Mouse (Mus musculus): ENCODE results near the gene Klk1b9. TPM values are rescaled to one million over a fixed set of nuclear protein-coding genes. Genes with fewer than 3 reads are reported as not detected.

Gene Klk1b9
- total and polyA plus RNA-seq, 3 experiments = not detected

GRCm38 (mm10) chr7:43932337-43932736 is 43.5 kb upstream of the Klk1b9 start:
- no peak for DNase-seq (ENCODE audit: low read depth, low spot score)
- no peaks in the 10 kb centered on the region for H3K9me3 ChIP-seq (replicated peaks; ENCODE audit: insufficient read depth, low read length)
- no peak overlapping the region for H3K4me3 ChIP-seq (ENCODE audit: control insufficient read depth in 1 of 2, insufficient read depth in 1 of 2, low read depth in 2 of 2, low read length in 2 of 2)
- H3K36me3 ChIP-seq (ENCODE audit: control insufficient read depth in 1 of 2, insufficient read depth in 2 of 2, low read length in 2 of 2) = no peaks in the 10 kb centered on the region
- H3K9ac ChIP-seq (ENCODE audit: control insufficient read depth, low read depth, low read length, poor library complexity, severe bottlenecking) = no peak overlapping the region
- TF ChIP-seq USF1 (IDR thresholded peaks at IDR 0.05; ENCODE audit: low read depth, low read length) = no peak
- no peak for TF ChIP-seq RCOR1 (IDR thresholded peaks at IDR 0.05; ENCODE audit: low read depth, low read length)
- no peak for TF ChIP-seq MAZ (IDR thresholded peaks at IDR 0.05; ENCODE audit: low read depth, low read length)
- TF ChIP-seq ELF1 (IDR thresholded peaks at IDR 0.05; ENCODE audit: low read depth, low read length) = no peak
- no peak for TF ChIP-seq POLR2A (IDR thresholded peaks at IDR 0.05; ENCODE audit: control insufficient read depth in 1 of 2, insufficient read depth in 1 of 2, low read depth in 1 of 2, low read length in 2 of 2, poor library complexity in 1 of 2)
- no peak for TF ChIP-seq CTCF (IDR thresholded peaks at IDR 0.05 in 2 of 3, conservative IDR thresholded peaks at IDR 0.05 in 1 of 3; ENCODE audit: control insufficient read depth in 1 of 3, insufficient read depth in 1 of 3, low read depth in 2 of 3, low read length in 3 of 3, poor library complexity in 1 of 3, severe bottlenecking in 1 of 3)
- TF ChIP-seq E2F4 (IDR thresholded peaks at IDR 0.05; ENCODE audit: borderline replicate concordance, low read depth, low read length) = no peak
- no peak for TF ChIP-seq JUND (IDR thresholded peaks at IDR 0.05; ENCODE audit: low read depth, low read length)
- H3K27me3 ChIP-seq (ENCODE audit: control insufficient read depth in 1 of 2, insufficient read depth in 2 of 2, low read length in 2 of 2) = no peaks in the 10 kb centered on the region
- no peaks in the 10 kb centered on the region for H3K79me2 ChIP-seq (ENCODE audit: control insufficient read depth, insufficient read depth, low read length, poor library complexity)
- no peak overlapping the region for H3K27ac ChIP-seq (ENCODE audit: control insufficient read depth, low read depth, low read length)
- H3K4me1 ChIP-seq (ENCODE audit: control insufficient read depth in 1 of 2, insufficient read depth in 2 of 2, low read length in 2 of 2) = no peaks in the 10 kb centered on the region

GRCm38 (mm10) chr7:43933440-43933839 is 42.4 kb upstream of the Klk1b9 start, which contains the start of gene Klk15:
TSS of gene Klk15 (plus strand) at chr7:43933740.
- H3K9ac ChIP-seq (ENCODE audit: control insufficient read depth, low read depth, low read length, poor library complexity, severe bottlenecking) = no peak within 1 kb of the TSS
- DNase-seq (ENCODE audit: low read depth, low spot score) = no peak
- TF ChIP-seq MYC (IDR thresholded peaks at IDR 0.05; ENCODE audit: low read depth, low read length) = no peak
- TF ChIP-seq MAFK (IDR thresholded peaks at IDR 0.05; ENCODE audit: borderline replicate concordance, low read depth, low read length) = no peak
- TF ChIP-seq TCF12 (IDR thresholded peaks at IDR 0.05; ENCODE audit: low read depth, low read length) = no peak
- TF ChIP-seq RAD21 (IDR thresholded peaks at IDR 0.05; ENCODE audit: low read depth, low read length) = no peak
- TF ChIP-seq RCOR1 (IDR thresholded peaks at IDR 0.05; ENCODE audit: low read depth, low read length) = no peak
- no peak for TF ChIP-seq SMC3 (IDR thresholded peaks at IDR 0.05; ENCODE audit: low read depth, low read length)
- no peak for TF ChIP-seq USF1 (IDR thresholded peaks at IDR 0.05; ENCODE audit: low read depth, low read length)
- TF ChIP-seq CHD2 (IDR thresholded peaks at IDR 0.05; ENCODE audit: low read length) = no peak
- TF ChIP-seq KAT2A (conservative IDR thresholded peaks at IDR 0.05; ENCODE audit: low read depth, low read length) = no peak
- H3K4me3 ChIP-seq (ENCODE audit: control insufficient read depth in 1 of 2, insufficient read depth in 1 of 2, low read depth in 2 of 2, low read length in 2 of 2) = no peak within 1 kb of the TSS
- no peaks in the 10 kb centered on the region for H3K9me3 ChIP-seq (replicated peaks; ENCODE audit: insufficient read depth, low read length)
- H3K4me1 ChIP-seq (ENCODE audit: control insufficient read depth in 1 of 2, insufficient read depth in 2 of 2, low read length in 2 of 2) = no peaks in the 10 kb centered on the region
- no peak within 1 kb of the TSS for H3K27ac ChIP-seq (ENCODE audit: control insufficient read depth, low read depth, low read length)
- H3K36me3 ChIP-seq (ENCODE audit: control insufficient read depth in 1 of 2, insufficient read depth in 2 of 2, low read length in 2 of 2) = no peaks in the 10 kb centered on the region
- H3K79me2 ChIP-seq (ENCODE audit: control insufficient read depth, insufficient read depth, low read length, poor library complexity) = no peaks in the 10 kb centered on the region
- H3K27me3 ChIP-seq (ENCODE audit: control insufficient read depth in 1 of 2, insufficient read depth in 2 of 2, low read length in 2 of 2) = no peaks in the 10 kb centered on the region

- H3K4me1 ChIP-seq (ENCODE audit: control insufficient read depth in 1 of 2, insufficient read depth in 2 of 2, low read length in 2 of 2) = no peaks in the 10 kb centered on the region
- H3K27me3 ChIP-seq (ENCODE audit: control insufficient read depth in 1 of 2, insufficient read depth in 2 of 2, low read length in 2 of 2) = no peaks in the 10 kb centered on the region
- H3K27ac ChIP-seq (ENCODE audit: control insufficient read depth, low read depth, low read length) = no peak overlapping the region
- no peaks in the 10 kb centered on the region for H3K36me3 ChIP-seq (ENCODE audit: control insufficient read depth in 1 of 2, insufficient read depth in 2 of 2, low read length in 2 of 2)
- no peaks in the 10 kb centered on the region for H3K79me2 ChIP-seq (ENCODE audit: control insufficient read depth, insufficient read depth, low read length, poor library complexity)
- TF ChIP-seq GATA1 (IDR thresholded peaks at IDR 0.05; ENCODE audit: low read depth, low read length) = no peak
- TF ChIP-seq MAZ (IDR thresholded peaks at IDR 0.05; ENCODE audit: low read depth, low read length) = no peak
- no peak for TF ChIP-seq TAL1 (IDR thresholded peaks at IDR 0.05; ENCODE audit: low read length)
- TF ChIP-seq E2F4 (IDR thresholded peaks at IDR 0.05; ENCODE audit: borderline replicate concordance, low read depth, low read length) = no peak
- no peak for TF ChIP-seq UBTF (IDR thresholded peaks at IDR 0.05; ENCODE audit: borderline replicate concordance, insufficient read depth, low read depth, low read length)
- no peak for TF ChIP-seq CTCF (IDR thresholded peaks at IDR 0.05 in 2 of 3, conservative IDR thresholded peaks at IDR 0.05 in 1 of 3; ENCODE audit: control insufficient read depth in 1 of 3, insufficient read depth in 1 of 3, low read depth in 2 of 3, low read length in 3 of 3, poor library complexity in 1 of 3, severe bottlenecking in 1 of 3)
- no peak for TF ChIP-seq NELFE (IDR thresholded peaks at IDR 0.05; ENCODE audit: low read depth, low read length)
- TF ChIP-seq TCF12 (IDR thresholded peaks at IDR 0.05; ENCODE audit: low read depth, low read length) = no peak
- DNase-seq (ENCODE audit: low read depth, low spot score) = no peak
- no peak overlapping the region for H3K4me3 ChIP-seq (ENCODE audit: control insufficient read depth in 1 of 2, insufficient read depth in 1 of 2, low read depth in 2 of 2, low read length in 2 of 2)
- H3K9ac ChIP-seq (ENCODE audit: control insufficient read depth, low read depth, low read length, poor library complexity, severe bottlenecking) = no peak overlapping the region
- H3K9me3 ChIP-seq (replicated peaks; ENCODE audit: insufficient read depth, low read length) = no peaks in the 10 kb centered on the region
Observed at GRCm38 (mm10) chr7:43934747-43935146, 41.1 kb upstream of the Klk1b9 start.

Data from MEL (cell line).